Mouse (Mus musculus) spleen, adult 2 months (tissue): ENCODE results near the gene Sirt2.

ENCODE experiments used
- CTCF ChIP-seq: fragments of 200-500 bp; IDR thresholded peaks from 2 replicates; pipeline ENCODE4 v1.5.1; 2011; ENCODE audit warnings: mild to moderate bottlenecking, inconsistent platforms; ENCODE audit not compliant: insufficient read depth, insufficient read length, insufficient replicate concordance; ENCODE audit errors: extremely low read depth
- POLR2A ChIP-seq: fragments of 200-500 bp; IDR thresholded peaks from 2 replicates; pipeline ENCODE4 v1.6.1; 2011; ENCODE audit warnings: low read depth, low read length, inconsistent platforms

DNA sequence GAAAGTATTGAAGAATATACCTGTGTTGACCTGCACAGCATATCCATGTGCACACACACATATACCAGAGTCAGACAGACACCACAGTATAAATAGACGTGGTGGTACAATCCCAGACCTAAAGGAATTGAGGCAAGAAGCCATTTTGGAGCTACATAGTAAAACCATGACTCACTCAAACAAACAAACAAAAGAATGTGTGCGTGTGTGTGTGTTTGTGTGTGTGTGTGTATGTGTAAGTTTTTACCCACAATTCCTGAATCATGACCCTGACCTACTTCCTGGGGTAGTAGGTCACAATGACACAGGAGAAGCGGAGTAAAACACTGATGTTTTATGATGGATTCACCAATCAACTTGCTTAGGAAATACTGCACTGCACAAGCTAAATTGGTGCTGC, 34.9 kb downstream of the Sirt2 start:
- TF ChIP-seq CTCF (no peak), POLR2A (no peak)
